Mouse (Mus musculus) kidney, embryonic 16.5 days (tissue): Measurements from ENCODE around the gene Dcaf7. TPM values are rescaled to one million over a fixed set of nuclear protein-coding genes. Genes with fewer than 3 reads are reported as not detected.

Experiments used
- ATAC-seq: fragments of 200-750 bp; cut with Nextera tagmentation; 2 replicates; pipeline ENCODE4 v1.8.0; 2017; ENCODE audit warnings: moderate TSS enrichment; ENCODE audit not compliant: low FRiP score, low TSS enrichment
- H3K27ac ChIP-seq: fragments of 300-500 bp; sonication (generic); 2 replicates; pipeline ENCODE4 v1.5.1; 2014; ENCODE audit warnings: low read length
- H3K27me3 ChIP-seq: fragments of 300-500 bp; sonication (generic); 2 replicates; pipeline ENCODE4 v1.6.1; 2014; ENCODE audit warnings: low read length, control low read depth, mixed read lengths; ENCODE audit not compliant: insufficient read depth
- H3K36me3 ChIP-seq: fragments of 300-500 bp; sonication (generic); 2 replicates; pipeline ENCODE4 v1.6.1; 2014; ENCODE audit warnings: low read length, control low read depth, mixed read lengths; ENCODE audit not compliant: insufficient read depth
- H3K4me1 ChIP-seq: fragments of 300-500 bp; sonication (generic); 2 replicates; pipeline ENCODE4 v1.6.1; 2014; ENCODE audit warnings: low read length, control low read depth, mixed read lengths; ENCODE audit not compliant: insufficient read depth
- H3K4me2 ChIP-seq: fragments of 300-500 bp; sonication (generic); replicated peaks from 2 replicates; pipeline ENCODE4 v1.6.1; 2014; ENCODE audit warnings: low read depth, low read length
- H3K4me3 ChIP-seq: fragments of 300-500 bp; sonication (generic); 2 replicates; pipeline ENCODE4 v1.5.1; 2014; ENCODE audit warnings: mild to moderate bottlenecking, low read length
- H3K9ac ChIP-seq: fragments of 300-500 bp; sonication (generic); replicated peaks from 2 replicates; pipeline ENCODE4 v1.6.1; 2014; ENCODE audit warnings: low read length
- H3K9me3 ChIP-seq: fragments of 300-500 bp; sonication (generic); 2 replicates; pipeline ENCODE4 v1.6.1; 2016; ENCODE audit warnings: low read length, control low read depth
- WGBS: fragments of 180-500 bp; shearing (Covaris S2); extraction: QIAGEN DNeasy Blood & Tissue Kit; methylation state at CpG from one replicate; pipeline ENCODE4 v1.1.7; 2014; 5-methylcytosine and 5-hydroxymethylcytosine counted together
- polyA plus RNA-seq: library from polyadenylated mRNA; unstranded; fragments of >200 nt; fragmentation: Nextera tagmentation; extraction: Ambion mirVana; gene quantifications from 2 replicates; pipeline ENCODE4 v1.2.1, GENCODE M21; 2015

Gene Dcaf7
- polyA plus RNA-seq, 1 experiment from 2014 or later, result 73.6 TPM

DNA sequence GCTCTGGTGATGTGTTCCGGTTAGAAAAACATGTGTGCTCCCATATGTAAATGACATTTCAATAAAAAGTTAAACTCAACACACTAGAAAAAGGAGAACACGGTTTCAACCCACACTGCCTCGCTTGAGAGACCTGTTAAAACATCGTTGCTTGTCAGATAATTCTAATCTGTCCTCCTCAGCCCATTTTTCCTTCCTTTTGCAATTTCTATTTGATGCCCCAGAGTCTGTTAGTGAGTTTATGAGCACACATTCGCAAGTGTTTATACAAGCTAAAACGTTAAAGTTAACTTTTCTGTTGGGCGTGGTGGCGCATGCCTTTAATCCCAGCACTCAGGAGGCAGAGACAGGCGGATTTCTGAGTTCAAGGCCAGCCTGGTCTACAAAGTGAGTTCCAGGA lies 1.7 kb upstream of the Dcaf7 start:
- H3K9me3 ChIP-seq, result no peaks in the 10 kb centered on the region
- H3K9ac ChIP-seq, result no peak overlapping the region
- no peak for ATAC-seq
- no peak overlapping the region for H3K4me2 ChIP-seq
- H3K27ac ChIP-seq, result no peak overlapping the region
- H3K27me3 ChIP-seq, result no peaks in the 10 kb centered on the region
- no peaks in the 10 kb centered on the region for H3K36me3 ChIP-seq
- 87% methylated on average over 9 of the region's 9 CpGs for WGBS
- H3K4me1 ChIP-seq, result peaks cover 16% of the 10 kb centered on the region
- no peak overlapping the region for H3K4me3 ChIP-seq

GRCm38 (mm10) chr11:106037418-106037751 lies 713 bp downstream of the Dcaf7 start:
- H3K9ac ChIP-seq, result peak overlapping the region; percentile 93
- ATAC-seq, result no peak
- H3K4me2 ChIP-seq, result peak overlapping the region; percentile 89
- H3K9me3 ChIP-seq, result no peaks in the 10 kb centered on the region
- peak overlapping the region; percentile 94 for H3K27ac ChIP-seq
- 0% methylated on average over 13 of the region's 13 CpGs for WGBS
- no peaks in the 10 kb centered on the region for H3K27me3 ChIP-seq
- H3K4me1 ChIP-seq, result peaks cover 16% of the 10 kb centered on the region
- no peaks in the 10 kb centered on the region for H3K36me3 ChIP-seq
- H3K4me3 ChIP-seq, result peak overlapping the region; percentile 88

DNA sequence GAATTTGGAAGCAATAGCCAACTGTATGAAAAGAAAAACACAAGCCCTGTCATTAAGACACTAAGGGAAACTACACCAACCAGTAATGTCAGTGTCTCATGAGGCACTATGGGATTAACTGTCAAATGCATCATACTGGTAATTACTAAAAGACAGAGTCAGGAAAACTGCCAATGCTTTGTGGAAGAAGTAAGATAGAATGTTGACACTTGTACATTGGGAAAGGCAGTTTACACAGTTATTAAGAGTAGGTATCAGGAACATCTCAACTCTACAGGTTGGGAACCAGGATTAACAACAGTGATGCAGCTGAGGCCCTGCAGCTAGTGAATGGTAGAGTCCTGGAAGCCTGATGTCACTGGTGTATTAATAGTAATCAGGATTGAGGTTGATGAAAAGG lies 7.7 kb downstream of the Dcaf7 start:
- Histone ChIP-seq H3K4me1 (no peaks in the 10 kb centered on the region), H3K4me3 (no peak overlapping the region), H3K27ac (no peak overlapping the region), H3K4me2 (no peak overlapping the region), H3K27me3 (no peaks in the 10 kb centered on the region), H3K9me3 (no peaks in the 10 kb centered on the region), H3K36me3 (peaks cover 17% of the 10 kb centered on the region), H3K9ac (no peak overlapping the region)
- no peak for ATAC-seq

GRCm38 (mm10) chr11:106045256-106045655 lies 8.6 kb downstream of the Dcaf7 start:
- H3K27ac ChIP-seq, result no peak overlapping the region
- no peak for ATAC-seq
- no peaks in the 10 kb centered on the region for H3K9me3 ChIP-seq
- peaks cover 17% of the 10 kb centered on the region for H3K36me3 ChIP-seq
- WGBS, result 92% methylated on average over 1 of the region's 1 CpGs
- no peaks in the 10 kb centered on the region for H3K4me1 ChIP-seq
- no peak overlapping the region for H3K4me2 ChIP-seq
- H3K27me3 ChIP-seq, result no peaks in the 10 kb centered on the region
- no peak overlapping the region for H3K9ac ChIP-seq
- no peak overlapping the region for H3K4me3 ChIP-seq

GRCm38 (mm10) chr11:106045780-106046179 lies 9.1 kb downstream of the Dcaf7 start:
- Histone ChIP-seq H3K4me2 (no peak overlapping the region), H3K36me3 (peaks cover 18% of the 10 kb centered on the region), H3K4me1 (no peaks in the 10 kb centered on the region), H3K4me3 (no peak overlapping the region), H3K27me3 (no peaks in the 10 kb centered on the region), H3K9me3 (no peaks in the 10 kb centered on the region), H3K9ac (no peak overlapping the region), H3K27ac (no peak overlapping the region)
- ATAC-seq, result no peak
- 98% methylated on average over 3 of the region's 3 CpGs for WGBS

DNA sequence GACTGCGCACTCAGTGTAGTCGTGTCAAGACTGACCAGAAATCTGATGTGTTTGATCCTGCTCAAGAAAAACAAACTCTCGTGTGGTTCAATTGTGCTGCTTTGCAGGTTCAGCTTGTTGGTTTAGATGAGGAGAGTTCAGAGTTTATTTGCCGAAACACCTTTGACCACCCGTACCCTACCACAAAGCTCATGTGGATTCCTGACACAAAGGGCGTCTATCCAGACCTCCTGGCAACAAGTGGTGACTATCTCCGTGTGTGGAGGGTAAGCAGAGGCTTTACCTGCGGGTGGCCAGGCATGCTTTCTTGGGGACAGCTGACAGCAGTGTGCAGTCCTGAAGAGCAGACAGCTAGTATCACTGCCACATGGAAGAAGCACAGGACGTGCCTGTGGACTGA lies 9.9 kb downstream of the Dcaf7 start:
- H3K4me3 ChIP-seq, result no peak overlapping the region
- H3K9ac ChIP-seq, result no peak overlapping the region
- no peak overlapping the region for H3K4me2 ChIP-seq
- H3K27me3 ChIP-seq, result no peaks in the 10 kb centered on the region
- WGBS, result 84% methylated on average over 9 of the region's 9 CpGs
- H3K4me1 ChIP-seq, result no peaks in the 10 kb centered on the region
- ATAC-seq, result no peak
- H3K27ac ChIP-seq, result no peak overlapping the region
- H3K36me3 ChIP-seq, result peaks cover 26% of the 10 kb centered on the region
- H3K9me3 ChIP-seq, result no peaks in the 10 kb centered on the region

DNA sequence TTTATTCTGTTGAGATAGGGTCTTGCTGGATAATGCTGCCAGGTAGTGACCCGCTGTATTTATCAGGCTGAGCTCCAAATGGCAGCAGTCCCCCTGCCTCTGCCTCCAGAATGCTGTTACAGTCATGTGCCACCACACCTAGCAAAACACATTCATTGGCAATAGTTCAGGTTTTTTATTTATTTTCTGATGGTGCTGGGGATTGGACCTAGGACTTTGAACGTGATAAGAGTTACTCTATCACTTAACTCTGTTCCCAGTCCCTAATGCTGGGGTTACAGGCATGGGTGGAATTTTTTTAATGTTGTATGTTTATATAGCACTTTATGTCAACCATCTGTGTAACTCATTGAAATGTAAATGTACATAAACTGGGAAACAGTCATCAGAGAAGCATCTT lies 17.2 kb downstream of the Dcaf7 start:
- ATAC-seq, result no peak
- 98% methylated on average over 2 of the region's 2 CpGs for WGBS

DNA sequence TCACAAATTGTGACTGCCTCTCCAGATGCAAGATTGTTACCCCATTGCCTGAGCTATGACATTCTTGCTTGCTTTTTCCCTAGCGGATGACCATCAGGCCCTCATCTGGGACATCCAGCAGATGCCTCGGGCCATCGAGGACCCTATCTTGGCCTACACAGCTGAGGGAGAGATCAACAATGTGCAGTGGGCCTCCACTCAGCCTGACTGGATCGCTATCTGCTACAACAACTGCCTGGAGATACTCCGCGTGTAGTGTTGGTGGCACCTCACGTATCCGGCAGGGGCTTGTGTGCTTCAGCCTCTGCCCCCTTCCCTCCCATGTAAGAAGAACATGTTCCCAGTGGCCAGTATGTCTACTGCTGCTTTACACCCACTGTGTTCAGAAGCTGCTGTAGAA lies 17.9 kb downstream of the Dcaf7 start:
- WGBS, result 94% methylated on average over 8 of the region's 8 CpGs
- no peak overlapping the region for H3K4me3 ChIP-seq
- no peaks in the 10 kb centered on the region for H3K27me3 ChIP-seq
- no peaks in the 10 kb centered on the region for H3K9me3 ChIP-seq
- H3K4me1 ChIP-seq, result no peaks in the 10 kb centered on the region
- no peak overlapping the region for H3K27ac ChIP-seq
- ATAC-seq, result no peak
- no peak overlapping the region for H3K4me2 ChIP-seq
- H3K36me3 ChIP-seq, result peaks cover 67% of the 10 kb centered on the region
- no peak overlapping the region for H3K9ac ChIP-seq

More for the DNA sequence above, 17.2 kb downstream of the Dcaf7 start:
- Histone ChIP-seq H3K27me3 (no peaks in the 10 kb centered on the region), H3K9me3 (no peaks in the 10 kb centered on the region), H3K27ac (no peak overlapping the region), H3K4me1 (no peaks in the 10 kb centered on the region), H3K4me3 (no peak overlapping the region), H3K4me2 (no peak overlapping the region), H3K9ac (no peak overlapping the region), H3K36me3 (peaks cover 70% of the 10 kb centered on the region)

GRCm38 (mm10) chr11:106055341-106055740 lies 18.7 kb downstream of the Dcaf7 start:
- Histone ChIP-seq H3K27ac (no peak overlapping the region), H3K27me3 (no peaks in the 10 kb centered on the region), H3K36me3 (peaks cover 67% of the 10 kb centered on the region), H3K4me2 (no peak overlapping the region), H3K4me3 (no peak overlapping the region), H3K4me1 (no peaks in the 10 kb centered on the region), H3K9ac (no peak overlapping the region), H3K9me3 (no peaks in the 10 kb centered on the region)
- 87% methylated on average over 6 of the region's 6 CpGs for WGBS
- no peak for ATAC-seq

- no peaks in the 10 kb centered on the region for H3K9me3 ChIP-seq
- no peak overlapping the region for H3K4me2 ChIP-seq
- H3K27me3 ChIP-seq, result no peaks in the 10 kb centered on the region
- H3K4me3 ChIP-seq, result no peak overlapping the region
- no peak overlapping the region for H3K9ac ChIP-seq
- no peak overlapping the region for H3K27ac ChIP-seq
- H3K4me1 ChIP-seq, result no peaks in the 10 kb centered on the region
- no peak for ATAC-seq
- 90% methylated on average over 8 of the region's 8 CpGs for WGBS
- H3K36me3 ChIP-seq, result peaks cover 55% of the 10 kb centered on the region
Measured at GRCm38 (mm10) chr11:106056819-106057491, 20.3 kb downstream of the Dcaf7 start.
